Mouse (Mus musculus) heart, embryonic 11.5 days (tissue): ENCODE data around the gene Dab1. TPM values are rescaled to one million over a fixed set of nuclear protein-coding genes. Genes with fewer than 3 reads are reported as not detected.

Experiments
- ATAC-seq: fragments of 200-750 bp; cut with Nextera tagmentation; replicated peaks from 2 replicates; pipeline ENCODE4 v1.8.0; 2017; ENCODE audit warnings: moderate library complexity; ENCODE audit not compliant: insufficient number of reproducible peaks, low FRiP score, low TSS enrichment
- H3K27ac ChIP-seq: fragments of 300-500 bp; sonication (generic); 2 replicates; pipeline ENCODE4 v1.5.1; 2014; ENCODE audit warnings: mild to moderate bottlenecking, low read depth, low read length
- H3K27me3 ChIP-seq: fragments of 300-500 bp; sonication (generic); 2 replicates; pipeline ENCODE4 v1.6.1; 2014; ENCODE audit warnings: mild to moderate bottlenecking, low read length, mixed read lengths; ENCODE audit not compliant: control insufficient read depth, insufficient read depth
- H3K36me3 ChIP-seq: fragments of 300-500 bp; sonication (generic); 2 replicates; pipeline ENCODE4 v1.6.1; 2014; ENCODE audit warnings: mild to moderate bottlenecking, low read length, moderate library complexity, mixed read lengths; ENCODE audit not compliant: control insufficient read depth, insufficient read depth
- H3K4me1 ChIP-seq: fragments of 300-500 bp; sonication (generic); 2 replicates; pipeline ENCODE4 v1.6.1; 2014; ENCODE audit warnings: low read length; ENCODE audit not compliant: control insufficient read depth, insufficient read depth
- H3K4me2 ChIP-seq: fragments of 300-500 bp; sonication (generic); 2 replicates; pipeline ENCODE4 v1.6.1; 2014; ENCODE audit warnings: mild to moderate bottlenecking, moderate library complexity
- H3K4me3 ChIP-seq: fragments of 300-500 bp; sonication (generic); 2 replicates; pipeline ENCODE4 v1.5.1; 2014; ENCODE audit warnings: low read depth, low read length
- H3K9ac ChIP-seq: fragments of 300-500 bp; sonication (generic); 2 replicates; pipeline ENCODE4 v1.6.1; 2014; ENCODE audit warnings: mild to moderate bottlenecking, low read depth, low read length, moderate library complexity
- H3K9me3 ChIP-seq: fragments of 300-500 bp; sonication (generic); replicated peaks from 2 replicates; pipeline ENCODE4 v1.6.1; 2016; ENCODE audit warnings: low read length; ENCODE audit not compliant: control insufficient read depth
- WGBS: fragments of 180-500 bp; shearing (Covaris S2); extraction: QIAGEN DNeasy Blood & Tissue Kit; methylation state at CpG from one replicate; pipeline ENCODE4 v1.1.7; 2014; ENCODE audit not compliant: insufficient replicate concordance; 5-methylcytosine and 5-hydroxymethylcytosine counted together
- polyA plus RNA-seq: library from polyadenylated mRNA; unstranded; fragments of >200 nt; fragmentation: Nextera tagmentation; extraction: Ambion mirVana; gene quantifications from 2 replicates; pipeline ENCODE4 v1.2.1, GENCODE M21; 2014

Dab1 gene
- polyA plus RNA-seq, 1 experiment from 2014 or later: 1.9 TPM

- no peaks in the 10 kb centered on the region for H3K27me3 ChIP-seq
- H3K4me2 ChIP-seq: no peak overlapping the region
- 67% methylated on average over 6 of the region's 6 CpGs for WGBS
- no peak overlapping the region for H3K9ac ChIP-seq
- H3K27ac ChIP-seq: no peak overlapping the region
- no peaks in the 10 kb centered on the region for H3K4me1 ChIP-seq
- H3K36me3 ChIP-seq: no peaks in the 10 kb centered on the region
- H3K4me3 ChIP-seq: no peak overlapping the region
- no peak for ATAC-seq
- H3K9me3 ChIP-seq: no peaks in the 10 kb centered on the region
Observed at GRCm38 (mm10) chr4:104643534-104644356, 1024.6 kb downstream of the Dab1 start.

- no peaks in the 10 kb centered on the region for H3K4me1 ChIP-seq
- no peaks in the 10 kb centered on the region for H3K27me3 ChIP-seq
- no peaks in the 10 kb centered on the region for H3K36me3 ChIP-seq
- H3K9ac ChIP-seq: no peak overlapping the region
- H3K9me3 ChIP-seq: no peaks in the 10 kb centered on the region
- no peak overlapping the region for H3K4me3 ChIP-seq
- H3K4me2 ChIP-seq: no peak overlapping the region
- H3K27ac ChIP-seq: no peak overlapping the region
- WGBS: 67% methylated on average over 3 of the region's 3 CpGs
- no peak for ATAC-seq
Observed at GRCm38 (mm10) chr4:104644357-104644630, 1025.1 kb downstream of the Dab1 start.

- ATAC-seq: no peak
- H3K4me2 ChIP-seq: no peak overlapping the region
- H3K4me3 ChIP-seq: no peak overlapping the region
- H3K36me3 ChIP-seq: no peaks in the 10 kb centered on the region
- no peaks in the 10 kb centered on the region for H3K27me3 ChIP-seq
- no peaks in the 10 kb centered on the region for H3K9me3 ChIP-seq
- 87% methylated on average over 4 of the region's 4 CpGs for WGBS
- H3K9ac ChIP-seq: no peak overlapping the region
- H3K4me1 ChIP-seq: no peaks in the 10 kb centered on the region
- H3K27ac ChIP-seq: no peak overlapping the region
Observed at GRCm38 (mm10) chr4:104644862-104645261, 1025.7 kb downstream of the Dab1 start.

GRCm38 (mm10) chr4:104651761-104652160 lies 1032.6 kb downstream of the Dab1 start:
- 0 out of 2 replicates have a peak, but pooled peaks cover 2% of the 10 kb centered on the region for H3K9me3 ChIP-seq
- H3K27ac ChIP-seq: no peak overlapping the region
- H3K4me2 ChIP-seq: no peak overlapping the region
- 72% methylated on average over 6 of the region's 6 CpGs for WGBS
- H3K4me1 ChIP-seq: peaks cover 5% of the 10 kb centered on the region
- no peak for ATAC-seq
- H3K36me3 ChIP-seq: no peaks in the 10 kb centered on the region
- no peak overlapping the region for H3K9ac ChIP-seq
- no peaks in the 10 kb centered on the region for H3K27me3 ChIP-seq
- no peak overlapping the region for H3K4me3 ChIP-seq

GRCm38 (mm10) chr4:104656728-104657127 lies 1037.6 kb downstream of the Dab1 start:
- Histone ChIP-seq H3K4me1 (peaks cover 7% of the 10 kb centered on the region), H3K4me2 (peak overlapping the region; percentile 16; the same call in 1 of the 2 replicates), H3K4me3 (no peak overlapping the region), H3K27ac (no peak overlapping the region), H3K27me3 (no peaks in the 10 kb centered on the region), H3K36me3 (no peaks in the 10 kb centered on the region), H3K9me3 (no peaks in the 10 kb centered on the region), H3K9ac (no peak overlapping the region)
- WGBS: 50% methylated on average over 7 of the region's 7 CpGs
- ATAC-seq: no peak

GRCm38 (mm10) chr4:104662841-104663614 lies 1043.9 kb downstream of the Dab1 start:
- H3K36me3 ChIP-seq: no peaks in the 10 kb centered on the region
- no peaks in the 10 kb centered on the region for H3K4me1 ChIP-seq
- no peaks in the 10 kb centered on the region for H3K9me3 ChIP-seq
- H3K27ac ChIP-seq: no peak overlapping the region
- H3K9ac ChIP-seq: no peak overlapping the region
- no peak overlapping the region for H3K4me2 ChIP-seq
- no peaks in the 10 kb centered on the region for H3K27me3 ChIP-seq
- 72% methylated on average over 12 of the region's 12 CpGs for WGBS
- no peak for ATAC-seq
- H3K4me3 ChIP-seq: no peak overlapping the region

GRCm38 (mm10) chr4:104665553-104665952 lies 1046.4 kb downstream of the Dab1 start:
- H3K9ac ChIP-seq: no peak overlapping the region
- no peaks in the 10 kb centered on the region for H3K27me3 ChIP-seq
- H3K27ac ChIP-seq: no peak overlapping the region
- no peaks in the 10 kb centered on the region for H3K4me1 ChIP-seq
- no peak overlapping the region for H3K4me2 ChIP-seq
- no peak for ATAC-seq
- H3K4me3 ChIP-seq: no peak overlapping the region
- no peaks in the 10 kb centered on the region for H3K9me3 ChIP-seq
- no peaks in the 10 kb centered on the region for H3K36me3 ChIP-seq

- H3K4me3 ChIP-seq: no peak overlapping the region
- no peak overlapping the region for H3K4me2 ChIP-seq
- H3K27me3 ChIP-seq: no peaks in the 10 kb centered on the region
- H3K4me1 ChIP-seq: no peaks in the 10 kb centered on the region
- WGBS: 87% methylated on average over 10 of the region's 10 CpGs
- no peak overlapping the region for H3K9ac ChIP-seq
- no peaks in the 10 kb centered on the region for H3K36me3 ChIP-seq
- no peak overlapping the region for H3K27ac ChIP-seq
- H3K9me3 ChIP-seq: no peaks in the 10 kb centered on the region
- no peak for ATAC-seq
Observed at GRCm38 (mm10) chr4:104666831-104667551, 1047.8 kb downstream of the Dab1 start.
